Mouse (Mus musculus): ENCODE data around the gene Mptx2. TPM values are rescaled to one million over a fixed set of nuclear protein-coding genes. Genes with fewer than 3 reads are reported as not detected.

Mptx2 gene
- total RNA-seq (2021) (not detected), polyA plus RNA-seq (2012; rRNA removed) (not detected in 2 replicates)
- long read RNA-seq: 0 reads

GRCm38 (mm10) chr1:173277677-173278076, at the start of gene Mptx2:
Gene Mptx2, minus strand, starts transcription at chr1:173277777.
- no peak within 1 kb of the TSS for H3K27ac ChIP-seq
- H3K36me3 ChIP-seq (ENCODE audit: control insufficient read depth, insufficient read depth, low read length): no peaks in the 10 kb centered on the region
- intact Hi-C loops (cut with DNase I): no loop called here
- no peak for DNase-seq
- 68% methylated on average over 3 of the region's 3 CpGs for WGBS
- no peak within 1 kb of the TSS for H3K4me3 ChIP-seq
- no peaks in the 10 kb centered on the region for H3K79me2 ChIP-seq (replicated peaks; ENCODE audit: control insufficient read depth, insufficient read depth, low read length)
- no peaks in the 10 kb centered on the region for H3K4me1 ChIP-seq (ENCODE audit: control insufficient read depth, insufficient read depth, low read length)
- no peak within 1 kb of the TSS for H3K9ac ChIP-seq (ENCODE audit: low read depth, low read length)
- TF ChIP-seq POLR2A (IDR thresholded peaks at IDR 0.05; ENCODE audit: insufficient read depth, low read depth, low read length): no peak
- no peak for TF ChIP-seq CTCF (IDR thresholded peaks at IDR 0.05)
- TF ChIP-seq EP300 (IDR thresholded peaks at IDR 0.05; ENCODE audit: insufficient read depth, low read depth, low read length): no peak
- no peaks in the 10 kb centered on the region for H3K27me3 ChIP-seq (ENCODE audit: control insufficient read depth, insufficient read depth, low read length)

- 49% methylated on average over 1 of the region's 1 CpGs for WGBS
- DNase-seq: no peak
- H3K4me3 ChIP-seq: no peak overlapping the region
- TF ChIP-seq EP300 (IDR thresholded peaks at IDR 0.05; ENCODE audit: insufficient read depth, low read depth, low read length) (no peak), POLR2A (IDR thresholded peaks at IDR 0.05; ENCODE audit: insufficient read depth, low read depth, low read length) (no peak), CTCF (IDR thresholded peaks at IDR 0.05) (no peak)
- no peaks in the 10 kb centered on the region for H3K27me3 ChIP-seq (ENCODE audit: control insufficient read depth, insufficient read depth, low read length)
- no peaks in the 10 kb centered on the region for H3K79me2 ChIP-seq (replicated peaks; ENCODE audit: control insufficient read depth, insufficient read depth, low read length)
- intact Hi-C loops (cut with DNase I): no loop called here
- H3K4me1 ChIP-seq (ENCODE audit: control insufficient read depth, insufficient read depth, low read length): no peaks in the 10 kb centered on the region
- no peaks in the 10 kb centered on the region for H3K36me3 ChIP-seq (ENCODE audit: control insufficient read depth, insufficient read depth, low read length)
- no peak overlapping the region for H3K27ac ChIP-seq
- no peak overlapping the region for H3K9ac ChIP-seq (ENCODE audit: low read depth, low read length)
These were observed 49.0 kb upstream of the Mptx2 start for GRCm38 (mm10) chr1:173326552-173326951.

- no peak for DNase-seq
- Histone ChIP-seq H3K4me3 (no peak overlapping the region), H3K9ac (ENCODE audit: low read depth, low read length) (no peak overlapping the region), H3K36me3 (ENCODE audit: control insufficient read depth, insufficient read depth, low read length) (no peaks in the 10 kb centered on the region), H3K79me2 (replicated peaks; ENCODE audit: control insufficient read depth, insufficient read depth, low read length) (no peaks in the 10 kb centered on the region), H3K27me3 (ENCODE audit: control insufficient read depth, insufficient read depth, low read length) (no peaks in the 10 kb centered on the region), H3K27ac (no peak overlapping the region), H3K4me1 (ENCODE audit: control insufficient read depth, insufficient read depth, low read length) (no peaks in the 10 kb centered on the region)
- intact Hi-C loops (cut with DNase I): no loop called here
- 97% methylated on average over 1 of the region's 1 CpGs for WGBS
- no peak for TF ChIP-seq CTCF (IDR thresholded peaks at IDR 0.05)
- TF ChIP-seq EP300 (IDR thresholded peaks at IDR 0.05; ENCODE audit: insufficient read depth, low read depth, low read length): no peak
- TF ChIP-seq POLR2A (IDR thresholded peaks at IDR 0.05; ENCODE audit: insufficient read depth, low read depth, low read length): no peak
These were observed 47.8 kb upstream of the Mptx2 start for GRCm38 (mm10) chr1:173325395-173325794.

GRCm38 (mm10) chr1:173324961-173325360, 47.4 kb upstream of the Mptx2 start:
- no peak for DNase-seq
- intact Hi-C loops (cut with DNase I): no loop called here
- WGBS: 54% methylated on average over 4 of the region's 4 CpGs
- no peaks in the 10 kb centered on the region for H3K27me3 ChIP-seq (ENCODE audit: control insufficient read depth, insufficient read depth, low read length)
- H3K79me2 ChIP-seq (replicated peaks; ENCODE audit: control insufficient read depth, insufficient read depth, low read length): no peaks in the 10 kb centered on the region
- H3K36me3 ChIP-seq (ENCODE audit: control insufficient read depth, insufficient read depth, low read length): no peaks in the 10 kb centered on the region
- H3K27ac ChIP-seq: no peak overlapping the region
- TF ChIP-seq POLR2A (IDR thresholded peaks at IDR 0.05; ENCODE audit: insufficient read depth, low read depth, low read length) (no peak), CTCF (IDR thresholded peaks at IDR 0.05) (no peak), EP300 (IDR thresholded peaks at IDR 0.05; ENCODE audit: insufficient read depth, low read depth, low read length) (no peak)
- no peak overlapping the region for H3K4me3 ChIP-seq
- no peak overlapping the region for H3K9ac ChIP-seq (ENCODE audit: low read depth, low read length)
- no peaks in the 10 kb centered on the region for H3K4me1 ChIP-seq (ENCODE audit: control insufficient read depth, insufficient read depth, low read length)

GRCm38 (mm10) chr1:173323839-173324585, 46.4 kb upstream of the Mptx2 start:
- intact Hi-C loops (cut with DNase I): loop anchor here (1.0 to 2.0 kb wide), 2 partner anchors 53 to 75 kb away; no protein-coding TSS in a partner anchor
- no peaks in the 10 kb centered on the region for H3K27me3 ChIP-seq (ENCODE audit: control insufficient read depth, insufficient read depth, low read length)

GRCm38 (mm10) chr1:173322249-173322627, 44.7 kb upstream of the Mptx2 start:
- H3K4me1 ChIP-seq (ENCODE audit: control insufficient read depth, insufficient read depth, low read length): no peaks in the 10 kb centered on the region

More at GRCm38 (mm10) chr1:173323839-173324585, 46.4 kb upstream of the Mptx2 start:
- 23% methylated on average over 5 of the region's 5 CpGs for WGBS
- Histone ChIP-seq H3K4me3 (no peak overlapping the region), H3K79me2 (replicated peaks; ENCODE audit: control insufficient read depth, insufficient read depth, low read length) (no peaks in the 10 kb centered on the region), H3K9ac (ENCODE audit: low read depth, low read length) (no peak overlapping the region), H3K4me1 (ENCODE audit: control insufficient read depth, insufficient read depth, low read length) (no peaks in the 10 kb centered on the region), H3K36me3 (ENCODE audit: control insufficient read depth, insufficient read depth, low read length) (no peaks in the 10 kb centered on the region), H3K27ac (no peak overlapping the region)
- TF ChIP-seq POLR2A (IDR thresholded peaks at IDR 0.05; ENCODE audit: insufficient read depth, low read depth, low read length): no peak
- TF ChIP-seq CTCF (IDR thresholded peaks at IDR 0.05): peak; percentile 88
- no peak for DNase-seq

More at GRCm38 (mm10) chr1:173322249-173322627, 44.7 kb upstream of the Mptx2 start:
- Histone ChIP-seq H3K27me3 (ENCODE audit: control insufficient read depth, insufficient read depth, low read length) (no peaks in the 10 kb centered on the region), H3K9ac (ENCODE audit: low read depth, low read length) (no peak overlapping the region), H3K27ac (no peak overlapping the region), H3K36me3 (ENCODE audit: control insufficient read depth, insufficient read depth, low read length) (no peaks in the 10 kb centered on the region), H3K4me3 (no peak overlapping the region), H3K79me2 (replicated peaks; ENCODE audit: control insufficient read depth, insufficient read depth, low read length) (no peaks in the 10 kb centered on the region)
- intact Hi-C loops (cut with DNase I): loop anchor here (2.0 kb wide), 1 partner anchor 77 kb away; no protein-coding TSS in a partner anchor
- DNase-seq: no peak
- TF ChIP-seq POLR2A (IDR thresholded peaks at IDR 0.05; ENCODE audit: insufficient read depth, low read depth, low read length) (no peak), EP300 (IDR thresholded peaks at IDR 0.05; ENCODE audit: insufficient read depth, low read depth, low read length) (no peak), CTCF (IDR thresholded peaks at IDR 0.05) (no peak)
- 60% methylated on average over 6 of the region's 6 CpGs for WGBS
